Mouse (Mus musculus): ENCODE results near the gene Grm8.

Gene Grm8

GRCm38 (mm10) chr6:28040815-28041214 lies 94.2 kb downstream of the Grm8 start:
- no peak for DNase-seq (ENCODE audit: low spot score)

DNA sequence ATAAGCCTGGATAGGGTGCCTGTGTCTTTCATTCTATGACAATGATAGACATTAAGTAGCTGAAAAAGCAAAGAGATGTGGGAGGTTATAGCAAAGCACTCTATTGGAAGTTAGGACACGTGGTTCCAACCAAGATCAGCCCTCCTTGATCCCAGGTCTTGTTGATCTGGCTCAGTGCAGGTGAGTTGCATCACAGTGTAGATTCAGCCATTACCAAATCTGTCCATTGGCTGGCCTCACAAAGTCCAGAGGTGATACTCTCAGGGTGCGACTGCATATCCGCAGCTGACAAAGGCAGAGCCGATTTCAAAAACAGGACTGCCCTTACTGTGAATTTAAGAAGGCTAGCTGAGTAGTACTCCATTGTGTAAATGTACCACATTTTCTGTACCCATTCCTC lies 103.0 kb downstream of the Grm8 start:
- DNase-seq (ENCODE audit: low spot score), result no peak

DNA sequence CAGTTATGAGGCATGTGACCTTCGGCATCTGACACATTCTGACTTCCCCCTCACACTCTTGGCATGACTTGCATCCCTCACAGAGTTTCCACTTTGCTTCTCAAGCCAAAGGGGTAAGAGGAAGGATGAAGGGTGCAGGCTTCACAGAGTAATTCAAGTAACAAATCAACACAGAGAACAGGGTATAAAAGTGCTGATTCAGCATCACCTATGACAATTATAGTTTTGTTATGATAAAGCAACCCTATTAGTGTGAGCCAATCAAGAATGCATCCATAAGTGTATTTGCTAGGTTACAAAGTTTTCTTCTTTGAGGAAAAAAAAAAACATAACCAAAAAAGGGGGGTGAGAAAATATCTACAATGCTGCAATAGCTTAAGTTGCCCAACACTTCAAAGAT lies 117.3 kb downstream of the Grm8 start:
- DNase-seq (ENCODE audit: low spot score), result no peak

- no peak for DNase-seq (ENCODE audit: low spot score)
These were observed 128.0 kb downstream of the Grm8 start for GRCm38 (mm10) chr6:28007001-28007400.

DNA sequence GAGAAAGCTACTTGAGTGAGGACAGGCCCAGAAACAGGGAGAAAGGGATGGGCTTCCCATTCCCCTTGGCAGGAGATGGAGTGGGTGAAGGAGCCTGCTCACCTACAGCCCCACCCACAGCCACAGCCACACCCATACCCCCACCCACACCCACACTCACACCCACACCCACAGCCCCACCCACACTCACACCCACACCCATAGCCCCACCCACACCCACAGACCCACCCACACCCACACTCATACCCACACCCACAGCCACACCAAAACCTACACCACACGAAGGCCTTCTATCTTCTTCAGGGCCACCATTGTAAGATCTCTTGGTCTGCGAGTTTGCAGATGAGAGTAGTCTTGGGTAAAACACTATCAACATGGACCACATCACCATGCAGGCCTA lies 137.7 kb downstream of the Grm8 start:
- no peak for DNase-seq (ENCODE audit: low spot score)

DNA sequence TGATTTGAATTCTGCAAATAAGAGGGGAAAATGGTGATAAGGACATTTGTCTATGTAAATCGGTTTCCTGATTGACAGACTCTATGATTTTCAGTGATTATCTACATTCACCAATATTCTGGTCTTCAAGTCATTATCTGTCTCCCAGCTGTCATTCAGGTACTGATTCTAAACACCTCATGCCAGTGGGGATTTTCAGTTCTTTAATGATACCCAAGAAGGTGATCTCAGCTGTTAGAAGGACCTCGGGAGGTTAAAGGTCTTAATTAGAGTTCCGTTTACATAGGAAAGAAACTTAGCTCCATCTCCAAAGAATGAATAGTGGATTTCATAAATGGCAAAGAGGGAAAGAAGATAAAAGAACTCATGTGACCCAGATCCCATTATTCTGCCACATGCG lies 143.7 kb downstream of the Grm8 start:
- DNase-seq (ENCODE audit: low spot score), result no peak

GRCm38 (mm10) chr6:27982598-27982997 lies 152.4 kb downstream of the Grm8 start:
- DNase-seq (ENCODE audit: low spot score), result no peak

- DNase-seq (ENCODE audit: low spot score), result no peak
These were observed 153.0 kb downstream of the Grm8 start for GRCm38 (mm10) chr6:27982021-27982420.

DNA sequence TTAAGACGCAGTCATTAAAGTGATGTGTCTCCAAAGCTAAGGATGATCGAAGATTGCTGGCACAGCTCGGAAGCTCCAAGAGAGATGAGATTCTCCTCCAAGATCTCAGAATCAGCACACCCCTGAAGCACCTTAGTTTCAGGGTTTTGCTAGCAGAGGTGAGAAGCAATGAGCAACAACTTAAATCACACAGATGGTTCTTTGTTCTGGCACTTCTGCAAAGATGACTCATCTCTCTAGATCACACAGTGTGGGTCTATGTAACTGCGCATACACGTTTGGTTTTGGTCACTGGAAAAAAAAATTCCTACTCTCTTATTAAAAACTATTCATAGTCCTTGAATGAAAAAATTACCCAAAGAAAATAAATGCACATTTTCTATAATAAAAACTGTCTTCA lies 157.6 kb downstream of the Grm8 start:
- DNase-seq (ENCODE audit: low spot score), result no peak

- no peak for DNase-seq (ENCODE audit: low spot score)
These were observed 166.1 kb downstream of the Grm8 start for GRCm38 (mm10) chr6:27968859-27969258.

- DNase-seq (ENCODE audit: low spot score), result no peak
These were observed 167.9 kb downstream of the Grm8 start for GRCm38 (mm10) chr6:27967037-27967436.

DNA sequence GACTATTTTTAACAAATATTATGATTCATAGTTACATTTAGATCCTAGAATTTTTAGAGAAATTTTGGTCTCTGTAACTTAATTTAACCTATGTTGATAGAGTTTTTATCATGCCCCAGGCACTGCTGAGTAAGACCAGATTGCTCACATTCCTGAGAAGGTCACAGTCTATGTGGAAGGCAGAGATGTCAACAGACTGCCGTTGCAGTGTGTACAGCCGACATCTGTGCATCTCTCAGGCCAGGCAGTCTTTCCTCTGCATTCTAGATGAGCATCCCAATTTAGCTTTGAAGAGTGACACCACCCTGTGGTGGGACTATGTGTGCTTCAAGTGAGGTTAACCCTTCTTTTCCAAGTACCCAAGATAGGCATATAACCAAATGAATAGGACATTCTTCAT lies 169.7 kb downstream of the Grm8 start:
- no peak for DNase-seq (ENCODE audit: low spot score)

DNA sequence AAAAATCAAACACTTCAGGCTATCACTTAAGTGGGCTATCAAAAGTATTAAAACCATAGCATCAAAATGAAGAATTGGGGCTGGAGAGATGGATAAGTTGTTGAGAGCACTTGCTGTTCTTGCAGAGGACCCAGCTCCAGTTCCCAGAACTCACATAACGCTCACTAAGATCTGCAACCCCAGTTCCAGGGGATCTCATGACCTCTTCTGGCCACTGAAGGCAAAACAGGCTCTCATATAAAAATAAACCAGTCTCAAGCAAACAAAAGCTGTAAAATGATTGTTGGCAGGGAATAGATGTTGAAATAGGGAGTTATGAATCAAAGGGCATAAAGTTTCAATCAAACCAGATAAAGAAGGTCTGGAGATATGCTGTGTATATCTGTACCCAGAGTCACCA lies 171.1 kb downstream of the Grm8 start:
- DNase-seq (ENCODE audit: low spot score), result no peak

- DNase-seq (ENCODE audit: low spot score), result no peak
These were observed 178.6 kb downstream of the Grm8 start for GRCm38 (mm10) chr6:27956278-27956857.

GRCm38 (mm10) chr6:27951433-27951832 lies 183.5 kb downstream of the Grm8 start:
- DNase-seq (ENCODE audit: low spot score), result no peak

DNA sequence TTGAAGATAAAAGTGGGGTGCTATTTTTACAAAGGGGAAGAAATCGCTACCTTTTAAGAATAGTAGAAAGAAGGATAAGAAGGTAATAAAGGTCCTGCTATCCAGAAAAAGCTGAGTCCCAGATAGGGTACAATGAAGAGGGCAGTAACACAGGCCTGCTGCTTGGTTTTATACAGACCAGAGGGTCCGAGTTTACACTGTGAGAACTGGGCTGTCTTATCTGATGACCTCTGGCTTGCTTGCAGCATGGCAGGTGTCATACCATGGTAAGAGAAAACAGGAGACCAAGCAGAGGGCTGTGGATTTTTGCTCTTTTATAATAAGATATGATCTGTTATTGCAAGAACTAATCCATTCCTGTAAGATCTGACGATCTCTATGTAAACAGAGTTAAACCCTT lies 206.9 kb downstream of the Grm8 start:
- no peak for DNase-seq (ENCODE audit: low spot score)

GRCm38 (mm10) chr6:27913281-27913680 lies 221.7 kb downstream of the Grm8 start:
- no peak for DNase-seq (ENCODE audit: low spot score)

DNA sequence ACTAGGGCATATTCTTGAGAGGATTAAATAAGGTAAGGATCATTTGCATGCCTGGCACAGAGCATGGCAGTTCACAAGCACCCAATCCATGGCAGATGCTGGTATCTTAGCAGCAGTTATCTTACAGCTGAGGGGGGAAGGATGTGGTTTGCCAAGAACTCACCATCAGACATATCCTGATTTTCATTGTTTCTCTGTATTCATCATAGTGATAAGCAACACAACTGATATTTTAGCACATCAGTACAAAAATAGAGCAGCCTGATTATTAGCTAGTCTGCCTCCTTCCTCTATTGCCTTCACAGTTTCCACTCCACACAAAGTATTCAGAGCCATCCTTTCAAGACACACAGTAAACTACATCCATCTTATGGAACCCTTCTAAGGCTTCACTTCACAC lies 230.6 kb downstream of the Grm8 start:
- no peak for DNase-seq (ENCODE audit: low spot score)

DNA sequence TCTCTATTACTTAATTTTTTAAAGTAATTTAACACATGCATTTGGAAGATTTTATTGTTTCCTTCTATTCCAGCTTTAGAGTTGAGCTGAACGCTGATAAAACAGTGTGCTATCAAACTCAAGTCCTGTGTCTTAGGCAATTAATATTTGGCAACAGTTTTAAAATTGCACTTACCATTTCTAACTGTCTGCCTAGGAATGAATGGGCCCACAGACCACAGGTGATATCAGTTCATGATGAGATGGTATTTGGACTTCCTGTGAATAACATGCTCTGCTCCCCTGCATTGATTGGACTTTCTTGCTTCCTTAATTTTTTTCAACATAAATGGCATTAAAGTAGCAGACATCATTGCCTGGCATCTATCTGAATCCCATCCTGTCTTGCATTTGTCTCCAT lies 232.8 kb downstream of the Grm8 start:
- no peak for DNase-seq (ENCODE audit: low spot score)

- DNase-seq (ENCODE audit: low spot score), result no peak
These were observed 233.6 kb downstream of the Grm8 start for GRCm38 (mm10) chr6:27901396-27901795.

DNA sequence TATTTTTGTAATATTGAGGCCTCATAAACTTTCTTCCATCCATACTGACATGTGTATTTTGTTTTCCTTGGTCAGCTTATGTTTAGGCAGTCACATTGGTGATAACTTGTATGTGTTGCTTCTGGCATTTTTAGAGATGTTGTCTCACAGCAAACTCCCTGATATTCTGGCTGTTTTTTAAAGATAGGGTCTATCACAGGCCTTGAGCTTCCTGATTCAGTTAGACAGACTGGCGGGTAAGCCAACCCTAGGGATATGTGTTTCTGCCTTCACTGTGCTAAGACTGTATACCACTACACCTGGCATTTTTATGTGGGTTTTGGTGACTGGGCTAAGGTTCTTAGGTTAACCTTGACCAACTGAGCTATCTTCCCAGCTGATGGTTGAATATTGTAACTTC lies 239.8 kb downstream of the Grm8 start:
- no peak for DNase-seq (ENCODE audit: low spot score)

- DNase-seq (ENCODE audit: low spot score), result no peak
These were observed 242.1 kb downstream of the Grm8 start for GRCm38 (mm10) chr6:27892886-27893285.

DNA sequence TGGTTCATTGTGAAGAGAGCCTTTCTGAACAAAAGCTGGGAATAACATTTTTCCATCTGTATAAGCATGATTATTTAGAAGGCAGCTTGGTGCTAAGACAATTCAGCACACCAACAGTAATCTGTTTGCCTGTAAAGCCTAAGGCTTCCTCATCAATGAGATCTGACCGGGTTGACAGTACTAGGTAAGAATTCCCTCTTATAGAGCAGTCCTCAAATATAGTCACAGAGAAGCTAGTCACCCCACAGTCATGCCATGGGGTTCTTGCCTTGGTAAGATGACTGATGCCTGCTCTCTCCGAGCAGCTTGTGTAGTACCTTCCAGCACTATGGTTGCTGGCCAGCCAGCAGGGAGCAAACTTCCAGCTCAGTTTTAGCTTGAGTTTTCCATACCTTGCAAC lies 246.6 kb downstream of the Grm8 start:
- DNase-seq (ENCODE audit: low spot score), result no peak

- no peak for DNase-seq (ENCODE audit: low spot score)
These were observed 247.1 kb downstream of the Grm8 start for GRCm38 (mm10) chr6:27887922-27888321.

DNA sequence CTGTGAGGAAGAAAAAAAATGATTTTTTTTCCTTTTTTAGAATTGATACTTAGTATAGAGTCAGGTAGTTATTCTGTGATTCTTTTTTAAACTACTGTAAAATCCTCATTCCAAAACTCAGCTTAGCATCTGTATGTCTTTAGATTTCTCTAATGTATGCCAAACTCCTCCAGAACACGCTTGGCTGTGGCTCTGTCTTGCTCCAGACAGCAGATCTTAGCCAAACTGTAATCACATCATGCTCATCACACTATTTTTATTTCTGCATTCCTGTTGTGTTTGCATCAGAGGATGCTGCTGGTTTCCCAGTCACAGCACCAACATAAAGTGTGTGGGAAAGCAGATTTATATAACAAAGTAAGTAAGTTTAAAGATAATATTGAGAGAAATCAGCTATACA lies 249.2 kb downstream of the Grm8 start:
- DNase-seq (ENCODE audit: low spot score), result no peak

Data from T-cell, adult 2 months (primary cell).